Mouse (Mus musculus): ENCODE measurements around the gene 1700047I17Rik2.
"Not testable (repeated sequence)": the region's sequence is repeated elsewhere in the genome, so short reads cannot be mapped to it uniquely, and the experiment has no call there.

1700047I17Rik2 gene

DNA sequence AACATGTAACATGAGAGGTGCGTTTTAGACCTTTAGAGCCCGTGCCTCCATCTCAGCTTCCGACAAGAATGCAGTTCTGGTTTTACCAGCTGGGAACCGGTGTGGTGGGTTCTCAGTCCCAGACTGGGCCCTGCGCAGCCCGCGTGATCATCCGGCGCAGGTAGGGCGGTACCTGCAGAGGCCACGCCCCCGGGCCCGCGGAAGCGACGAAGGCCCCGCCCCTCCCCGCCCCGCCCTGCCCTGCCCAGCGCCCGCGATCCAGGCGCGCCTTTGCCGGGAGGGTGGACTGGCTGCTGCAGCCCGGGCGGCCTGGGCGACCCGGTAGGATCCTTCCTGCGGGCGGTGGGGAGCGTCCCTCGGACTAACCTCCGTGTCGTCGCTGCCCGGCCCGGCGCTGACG is at the start of gene 1700047I17Rik2:
Gene 1700047I17Rik2 (plus strand): TSS at position 287 of the 400 bp plus-strand sequence.
- DNase-seq: not testable (repeated sequence)

DNA sequence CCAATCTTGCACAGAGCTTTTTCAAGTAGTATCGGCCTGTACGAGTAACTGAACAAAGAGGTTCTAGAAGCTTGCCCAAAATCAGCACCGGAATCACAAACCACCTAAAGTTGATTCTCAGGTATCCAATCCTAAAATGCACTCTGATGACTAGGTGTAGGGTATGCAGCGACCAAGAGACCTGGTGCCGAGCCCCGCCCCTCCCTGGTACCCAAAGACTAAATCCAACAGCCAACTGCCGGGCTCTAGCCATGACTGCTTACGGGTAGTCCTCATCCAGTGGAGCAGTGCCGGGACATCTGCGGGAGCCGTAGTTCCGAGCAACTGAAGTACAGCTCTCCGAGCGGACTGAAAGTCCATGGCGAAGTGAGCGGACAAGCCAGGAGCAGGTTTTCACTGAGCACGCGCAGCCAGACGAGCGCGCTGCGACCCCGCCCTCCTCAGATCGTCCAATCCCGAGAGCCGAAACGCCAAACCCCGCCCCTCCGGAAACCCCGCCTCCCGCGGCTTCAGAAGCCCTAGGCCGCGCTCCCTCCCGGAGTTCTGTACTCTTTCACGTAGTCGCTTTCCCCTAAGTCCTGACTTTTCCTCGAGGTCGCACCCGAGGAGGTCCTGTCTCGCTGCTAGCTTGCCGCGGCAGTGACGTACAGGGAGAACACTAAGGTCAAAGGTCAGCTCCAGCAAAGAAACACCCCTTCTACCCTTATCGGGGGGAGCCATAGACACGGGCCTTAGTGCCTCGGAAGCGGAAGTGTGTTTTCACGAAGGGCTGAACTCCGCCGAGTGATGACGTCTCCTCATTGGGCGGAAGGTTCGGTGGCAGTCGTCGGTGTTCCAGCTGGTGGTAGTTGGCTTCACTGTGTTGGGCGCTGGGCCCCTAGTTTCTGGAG is 44.6 kb upstream of the 1700047I17Rik2 start, which contains the start of gene Srp54b:
Gene Srp54b (plus strand): TSS at position 546 of the 890 bp plus-strand sequence.
- DNase-seq: not testable (repeated sequence)

DNA sequence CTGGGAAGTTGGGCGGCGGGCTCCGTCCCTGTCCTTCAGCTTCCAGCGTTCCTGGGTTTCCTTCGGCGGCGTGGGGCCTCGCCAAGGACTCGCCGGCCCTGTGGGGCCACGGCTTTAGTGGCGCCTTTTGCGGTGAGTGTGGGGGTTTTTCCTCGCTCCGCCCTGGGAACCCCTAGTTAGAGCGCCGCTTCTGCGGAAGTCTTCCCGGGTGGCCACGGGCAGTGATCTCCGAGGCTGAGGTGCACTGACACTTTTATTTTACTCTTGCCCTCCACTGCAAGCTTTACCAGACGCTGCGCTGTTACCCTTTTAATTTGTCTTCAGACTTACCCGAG is 44.0 kb upstream of the 1700047I17Rik2 start:
- DNase-seq: not testable (repeated sequence)

DNA sequence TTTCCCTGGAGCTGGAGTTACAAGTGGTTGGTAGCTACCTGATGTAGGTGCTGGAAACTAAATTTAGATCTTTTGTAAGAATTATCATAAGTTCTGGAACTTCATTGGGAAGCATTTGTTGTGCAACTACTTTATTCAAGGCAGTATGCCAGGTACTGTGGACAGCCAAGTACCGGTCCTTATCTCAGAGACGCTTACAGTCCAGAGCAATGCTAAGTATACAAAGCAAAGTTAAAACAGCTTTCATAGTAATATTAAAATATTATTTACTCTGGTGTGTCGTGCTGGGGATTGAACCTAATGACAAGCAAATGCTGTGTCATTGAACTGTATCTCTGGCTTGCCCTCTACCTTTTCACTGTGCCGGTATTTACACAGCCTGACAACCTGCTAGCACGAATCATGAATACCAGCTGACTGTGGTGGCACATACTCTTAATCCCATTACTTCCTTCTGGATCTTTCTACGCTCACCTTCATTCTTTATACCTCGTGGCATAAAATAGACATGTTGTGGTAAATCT is 32.3 kb upstream of the 1700047I17Rik2 start:
- DNase-seq: not testable (repeated sequence)

GRCm38 (mm10) chr12:55187686-55188085 is 11.7 kb upstream of the 1700047I17Rik2 start:
- DNase-seq: not testable (repeated sequence)

DNA sequence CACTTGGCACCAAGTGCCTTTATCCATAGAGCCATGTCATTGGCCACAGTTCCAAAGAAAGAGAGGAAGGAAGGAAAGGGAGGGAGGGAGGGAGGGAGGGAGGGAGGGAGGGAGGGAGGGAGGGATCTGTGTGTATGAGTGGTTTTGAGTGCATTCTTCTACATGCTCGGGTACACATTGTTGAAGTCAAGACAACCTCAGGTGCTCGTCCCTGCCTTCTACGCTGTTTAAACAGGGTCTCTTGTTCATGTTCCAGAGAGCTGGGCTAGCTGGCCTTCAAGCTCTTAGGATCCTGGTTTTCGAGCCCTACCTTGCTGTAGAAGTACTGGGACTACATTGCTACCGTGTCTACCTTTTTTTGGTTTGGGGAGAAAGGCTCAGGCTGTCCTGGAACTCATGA is 10.3 kb upstream of the 1700047I17Rik2 start:
- DNase-seq: not testable (repeated sequence)

DNA sequence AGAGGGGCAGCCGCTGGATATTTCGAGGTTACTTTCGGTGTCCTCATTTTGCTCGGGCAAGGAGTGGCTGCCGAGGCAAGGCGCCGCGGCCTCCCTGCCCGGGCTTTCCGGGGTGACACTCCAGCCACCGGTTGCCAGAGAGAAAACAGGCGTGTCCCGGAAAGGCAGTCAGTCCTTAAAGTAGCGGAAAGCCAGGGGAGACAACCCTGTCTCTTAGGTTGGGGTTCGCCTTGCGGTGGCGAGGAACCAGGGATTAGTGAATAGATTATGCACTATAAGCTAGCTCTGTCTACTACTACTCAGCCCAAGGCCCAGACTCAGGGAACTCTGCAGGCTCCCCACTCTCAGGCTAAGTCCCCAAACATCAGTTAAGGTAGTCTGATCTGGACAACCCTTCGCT is 407 bp downstream of the 1700047I17Rik2 start:
- not testable (repeated sequence) for DNase-seq

DNA sequence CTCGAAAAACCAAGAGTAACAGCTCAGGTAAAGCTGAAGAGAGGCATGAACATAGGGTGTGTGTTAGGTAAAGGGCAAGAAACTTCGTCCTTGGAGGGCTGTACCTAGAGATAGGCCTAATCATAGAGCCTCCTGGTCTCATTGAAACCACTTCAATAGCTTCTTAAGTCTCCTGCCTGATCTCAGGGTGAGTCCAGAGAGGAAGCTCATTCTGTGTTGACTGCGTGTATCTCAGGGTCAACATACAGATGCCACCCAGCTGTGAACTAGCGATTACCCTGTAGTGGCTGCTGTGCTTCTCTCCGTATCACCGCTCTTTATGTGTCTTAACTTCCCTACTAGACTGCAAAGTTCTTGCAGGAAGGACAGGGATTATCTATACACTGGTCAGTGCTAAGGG is 13.6 kb downstream of the 1700047I17Rik2 start:
- DNase-seq: not testable (repeated sequence)

DNA sequence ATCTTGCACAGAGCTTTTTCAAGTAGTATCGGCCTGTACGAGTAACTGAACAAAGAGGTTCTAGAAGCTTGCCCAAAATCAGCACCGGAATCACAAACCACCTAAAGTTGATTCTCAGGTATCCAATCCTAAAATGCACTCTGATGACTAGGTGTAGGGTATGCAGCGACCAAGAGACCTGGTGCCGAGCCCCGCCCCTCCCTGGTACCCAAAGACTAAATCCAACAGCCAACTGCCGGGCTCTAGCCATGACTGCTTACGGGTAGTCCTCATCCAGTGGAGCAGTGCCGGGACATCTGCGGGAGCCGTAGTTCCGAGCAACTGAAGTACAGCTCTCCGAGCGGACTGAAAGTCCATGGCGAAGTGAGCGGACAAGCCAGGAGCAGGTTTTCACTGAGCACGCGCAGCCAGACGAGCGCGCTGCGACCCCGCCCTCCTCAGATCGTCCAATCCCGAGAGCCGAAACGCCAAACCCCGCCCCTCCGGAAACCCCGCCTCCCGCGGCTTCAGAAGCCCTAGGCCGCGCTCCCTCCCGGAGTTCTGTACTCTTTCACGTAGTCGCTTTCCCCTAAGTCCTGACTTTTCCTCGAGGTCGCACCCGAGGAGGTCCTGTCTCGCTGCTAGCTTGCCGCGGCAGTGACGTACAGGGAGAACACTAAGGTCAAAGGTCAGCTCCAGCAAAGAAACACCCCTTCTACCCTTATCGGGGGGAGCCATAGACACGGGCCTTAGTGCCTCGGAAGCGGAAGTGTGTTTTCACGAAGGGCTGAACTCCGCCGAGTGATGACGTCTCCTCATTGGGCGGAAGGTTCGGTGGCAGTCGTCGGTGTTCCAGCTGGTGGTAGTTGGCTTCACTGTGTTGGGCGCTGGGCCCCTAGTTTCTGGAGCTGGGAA is 30.5 kb downstream of the 1700047I17Rik2 start, which contains the start of gene Srp54c:
Gene Srp54c (plus strand): TSS at position 543 of the 894 bp plus-strand sequence.
- DNase-seq: not testable (repeated sequence)

- DNase-seq: peak in 1 of 2 experiments; percentile 6
Observed at GRCm38 (mm10) chr12:55230520-55230861, 31.1 kb downstream of the 1700047I17Rik2 start.

- not testable (repeated sequence) for DNase-seq
Observed at GRCm38 (mm10) chr12:55242243-55242642, 42.9 kb downstream of the 1700047I17Rik2 start.

GRCm38 (mm10) chr12:55261950-55262349 is 62.6 kb downstream of the 1700047I17Rik2 start:
- not testable (repeated sequence) for DNase-seq

- not testable (repeated sequence) for DNase-seq
Observed at GRCm38 (mm10) chr12:55263385-55263784, 64.0 kb downstream of the 1700047I17Rik2 start.

Data from kidney, postnatal 36 days (tissue).